Mouse (Mus musculus) CH12.LX (cell line): Measurements from ENCODE around the gene Sestd1. TPM values are rescaled to one million over a fixed set of nuclear protein-coding genes. Genes with fewer than 3 reads are reported as not detected.

Source experiments
- DNase-seq: peaks from one replicate; pipeline ENCODE4 v3.0.0-alpha.2; 2013; ENCODE audit errors: extremely low read depth
- H3K27ac ChIP-seq: 2 replicates; pipeline ENCODE4 v1.5.1; 2012; ENCODE audit warnings: low read depth, mild to moderate bottlenecking, control low read depth, moderate library complexity; ENCODE audit not compliant: insufficient read depth
- H3K27me3 ChIP-seq: replicated peaks from 2 replicates; pipeline ENCODE3; 2012; ENCODE audit warnings: inconsistent platforms
- H3K36me3 ChIP-seq, 2 experiments: replicated peaks in 1 of 2; 2 replicates each; pipeline versions ENCODE3 to v1.6.1; 2012; ENCODE audit warnings: inconsistent platforms in 1 of 2, low read length in 1 of 2, mild to moderate bottlenecking in 1 of 2, mixed read lengths in 1 of 2, moderate library complexity in 1 of 2; ENCODE audit not compliant: control insufficient read depth in 1 of 2, insufficient read depth in 1 of 2
- H3K4me1 ChIP-seq, 2 experiments: 2 replicates each; pipeline ENCODE4 v1.6.1; 2012; ENCODE audit warnings: inconsistent platforms in 1 of 2, moderate library complexity in 1 of 2; ENCODE audit not compliant: insufficient read depth in 2 of 2, control insufficient read depth in 1 of 2
- H3K4me2 ChIP-seq: 2 replicates; pipeline ENCODE4 v1.6.1; 2012; ENCODE audit warnings: low read depth, mild to moderate bottlenecking, control low read depth; ENCODE audit not compliant: poor library complexity, insufficient read depth, severe bottlenecking
- H3K4me3 ChIP-seq, 3 experiments: fragments of 150-350 bp in 1 of 3; sonication (generic) in 1 of 3; replicated peaks in 1 of 3; 2 replicates each; pipeline versions ENCODE3 to v1.5.1; 2011 to 2012; ENCODE audit warnings: low read depth in 2 of 3, low read length in 2 of 3, mild to moderate bottlenecking in 2 of 3, moderate library complexity in 2 of 3, control low read depth in 1 of 3, improper control_type of control experiment in 1 of 3, inconsistent platforms in 1 of 3, mixed read lengths in 1 of 3; ENCODE audit not compliant: poor library complexity in 1 of 3
- H3K79me2 ChIP-seq: replicated peaks from 2 replicates; pipeline ENCODE4 v1.6.1; 2012; ENCODE audit warnings: mild to moderate bottlenecking, moderate library complexity; ENCODE audit not compliant: control insufficient read depth, poor library complexity, insufficient read depth, severe bottlenecking; ENCODE audit errors: extremely low read depth
- H3K9ac ChIP-seq: 2 replicates; pipeline ENCODE4 v1.6.1; 2012; ENCODE audit warnings: low read depth, mild to moderate bottlenecking, control low read depth, moderate library complexity; ENCODE audit not compliant: insufficient read depth
- H3K9me3 ChIP-seq: replicated peaks from 2 replicates; pipeline ENCODE3; 2012; ENCODE audit warnings: low read length, inconsistent platforms, mixed read lengths
- CHD1 ChIP-seq: IDR thresholded peaks from 2 replicates; pipeline ENCODE4 v1.6.1; 2012; ENCODE audit warnings: low read depth, low read length, improper control_type of control experiment, inconsistent platforms
- E2F4 ChIP-seq: IDR thresholded peaks from 2 replicates; pipeline ENCODE4 v1.6.1; 2011; ENCODE audit warnings: low read depth, low read length, improper control_type of control experiment; ENCODE audit not compliant: insufficient replicate concordance
- ELF1 ChIP-seq: IDR thresholded peaks from 2 replicates; pipeline ENCODE4 v1.6.1; 2014; ENCODE audit warnings: low read depth, mild to moderate bottlenecking, inconsistent platforms, low read length, improper control_type of control experiment
- GABPA ChIP-seq: IDR thresholded peaks from 2 replicates; pipeline ENCODE4 v1.6.1; 2012; ENCODE audit warnings: low read depth, low read length, improper control_type of control experiment, inconsistent platforms; ENCODE audit not compliant: insufficient replicate concordance
- HCFC1 ChIP-seq: IDR thresholded peaks from 2 replicates; pipeline ENCODE4 v1.6.1; 2012; ENCODE audit warnings: low read depth, mild to moderate bottlenecking, inconsistent platforms, low read length, improper control_type of control experiment
- JUND ChIP-seq: conservative IDR thresholded peaks from 2 replicates; pipeline ENCODE4 v1.6.1; 2011; ENCODE audit warnings: low read depth, low read length, improper control_type of control experiment
- MAFK ChIP-seq: IDR thresholded peaks from 2 replicates; pipeline ENCODE4 v1.6.1; 2011; ENCODE audit warnings: low read length, improper control_type of control experiment; ENCODE audit not compliant: insufficient replicate concordance
- PAX5 ChIP-seq: IDR thresholded peaks from 2 replicates; pipeline ENCODE4 v1.6.1; 2012; ENCODE audit warnings: low read length, inconsistent platforms, mixed read lengths
- RAD21 ChIP-seq: IDR thresholded peaks from 2 replicates; pipeline ENCODE4 v1.6.1; 2011; ENCODE audit warnings: low read depth, mild to moderate bottlenecking, low read length, improper control_type of control experiment, moderate library complexity
- SIN3A ChIP-seq: IDR thresholded peaks from 2 replicates; pipeline ENCODE4 v1.6.1; 2012; ENCODE audit warnings: low read length, improper control_type of control experiment, inconsistent platforms
- SMC3 ChIP-seq: IDR thresholded peaks from 2 replicates; pipeline ENCODE4 v1.6.1; 2011; ENCODE audit warnings: low read depth, low read length, improper control_type of control experiment
- TBP ChIP-seq: conservative IDR thresholded peaks from 2 replicates; pipeline ENCODE4 v1.6.1; 2011; ENCODE audit warnings: low read depth, low read length, improper control_type of control experiment
- TCF12 ChIP-seq: IDR thresholded peaks from 2 replicates; pipeline ENCODE4 v1.6.1; 2014; ENCODE audit warnings: low read depth, mild to moderate bottlenecking, inconsistent platforms, low read length, improper control_type of control experiment
- ZKSCAN1 ChIP-seq: IDR thresholded peaks from 2 replicates; pipeline ENCODE4 v1.6.1; 2012; ENCODE audit warnings: low read depth, inconsistent platforms, low read length, improper control_type of control experiment, borderline replicate concordance
- ZMIZ1 ChIP-seq: IDR thresholded peaks from 2 replicates; pipeline ENCODE4 v1.6.1; 2012; ENCODE audit warnings: low read depth, mild to moderate bottlenecking, inconsistent platforms, low read length, improper control_type of control experiment
- dilution Hi-C: fragments of 300-500 bp; cut with MboI; formaldehyde crosslinking; loops from 2 replicates; pipeline ENCODE4 v1.14.3; 2020; ENCODE audit warnings: low sequenced_read_pairs; ENCODE audit not compliant: extremely low pct_unique_long_range_greater_than_20kb, extremely low pct_ligation_motif_present
- in situ Hi-C: fragments of 300-500 bp; cut with MboI; formaldehyde crosslinking; loops from 3 replicates; pipeline ENCODE4 v1.14.3; 2019; ENCODE audit warnings: low sequenced_read_pairs, low pct_ligation_motif_present, low pct_unique_long_range_greater_than_20kb, mixed read lengths
- polyA plus RNA-seq: library from polyadenylated mRNA; unstranded; fragments of >175 nt; gene quantifications from 2 replicates; pipeline ENCODE4 v1.2.1, GENCODE M21; 2012; ENCODE audit warnings: low read depth; ENCODE audit not compliant: insufficient read length
- total RNA-seq, 2 experiments: library from RNA; depleted of rRNA; stranded (reverse); fragments of 300-350 nt in 1 of 2; fragments of >200 nt in 1 of 2; gene quantifications; 2 replicates each; pipeline ENCODE4 v1.2.3; 2012 to 2014

The Sestd1 gene
- total and polyA plus RNA-seq, 3 experiments = not detected

DNA sequence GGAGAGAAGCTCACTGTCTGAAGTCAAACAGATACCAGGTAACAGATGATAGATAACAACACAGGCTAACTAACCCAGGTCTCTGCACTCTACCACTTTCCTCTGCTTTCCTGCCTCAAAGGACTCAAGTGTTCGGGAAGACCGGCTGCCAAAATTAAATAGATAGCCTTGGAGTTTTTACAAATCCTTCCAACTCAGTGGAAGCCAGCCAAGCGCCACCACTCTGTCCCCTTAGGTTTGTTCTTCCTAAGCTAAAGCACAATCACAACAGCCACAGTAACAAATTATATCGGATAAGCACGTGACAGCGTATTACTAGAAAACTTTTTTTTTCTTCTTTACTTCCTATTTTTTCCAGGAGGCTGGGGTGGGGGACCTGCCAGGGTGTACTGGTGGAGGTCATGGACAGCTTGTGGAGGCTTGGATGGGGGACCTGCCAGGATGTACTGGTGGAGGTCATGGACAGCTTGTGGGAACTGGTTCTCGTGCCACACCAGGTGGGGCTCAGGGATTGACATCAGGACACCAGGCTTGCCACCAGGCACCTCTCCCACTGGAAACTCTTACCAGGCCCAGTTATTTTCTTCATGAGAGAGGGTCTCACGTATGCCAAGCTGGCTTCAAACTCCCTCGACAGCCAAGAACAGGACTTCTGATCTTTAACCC is 5.3 kb downstream of the Sestd1 start:
- Histone ChIP-seq H3K4me1 (no peaks in the 10 kb centered on the region), H3K79me2 (no peaks in the 10 kb centered on the region), H3K9ac (no peak overlapping the region), H3K27ac (no peak overlapping the region), H3K4me3 (no peak overlapping the region), H3K36me3 (no peaks in the 10 kb centered on the region), H3K4me2 (no peak overlapping the region), H3K9me3 (peaks cover 74% of the 10 kb centered on the region), H3K27me3 (no peaks in the 10 kb centered on the region)
- DNase-seq = no peak
- in situ Hi-C loops = no loop called here
- dilution Hi-C loops = no loop called here
- TF ChIP-seq RAD21 (no peak), E2F4 (no peak)

GRCm38 (mm10) chr2:77272953-77273352 is 7.4 kb downstream of the Sestd1 start:
- Histone ChIP-seq H3K36me3 (no peaks in the 10 kb centered on the region), H3K4me3 (no peak overlapping the region), H3K27me3 (no peaks in the 10 kb centered on the region), H3K9me3 (peaks cover 84% of the 10 kb centered on the region), H3K4me1 (no peaks in the 10 kb centered on the region), H3K79me2 (no peaks in the 10 kb centered on the region), H3K4me2 (no peak overlapping the region), H3K27ac (no peak overlapping the region), H3K9ac (no peak overlapping the region)
- TF ChIP-seq SIN3A = no peak
- no peak for TF ChIP-seq JUND
- no peak for TF ChIP-seq TBP
- no peak for TF ChIP-seq SMC3
- no peak for TF ChIP-seq ELF1
- TF ChIP-seq MAFK = no peak
- no peak for TF ChIP-seq ZKSCAN1
- no peak for TF ChIP-seq HCFC1
- no peak for TF ChIP-seq TCF12
- TF ChIP-seq ZMIZ1 = no peak
- TF ChIP-seq PAX5 = no peak
- no peak for TF ChIP-seq GABPA
- no peak for TF ChIP-seq CHD1
- in situ Hi-C loops (no loop called here), dilution Hi-C loops (no loop called here)
- no peak for DNase-seq
